In the genomic region with DNA sequence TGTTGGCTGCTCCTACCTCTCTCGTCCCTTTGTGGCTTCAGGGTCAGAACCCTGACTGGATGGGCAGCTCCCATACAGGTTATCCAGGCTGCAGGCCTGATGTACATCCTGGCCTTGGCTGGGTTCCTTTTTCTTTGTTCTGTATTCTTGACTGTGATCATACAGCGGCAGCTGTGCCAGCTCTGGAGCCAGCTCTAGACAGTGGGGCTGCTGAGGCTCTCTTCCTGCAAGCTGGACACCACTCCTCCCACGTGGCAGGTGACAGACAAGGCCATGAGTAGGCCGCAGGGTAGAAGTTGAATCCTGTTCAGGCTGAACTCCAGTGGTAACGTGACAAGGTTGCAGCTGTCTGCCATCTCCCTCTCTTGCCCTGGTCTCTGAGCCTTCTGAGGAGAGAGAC, we compare ENCODE assay signal across 24 mouse cellular contexts.
DNase-seq lines count a peak whose midpoint lies in the region; ATAC-seq and TF ChIP-seq lines count a peak whose summit lies in the region.
"Had no signal": no experiment of that assay in that cellular context is flagged by ENCODE, and none has a peak within 500 bp of the region (broad histone marks: within the 10 kb centered on the region; RNA-seq: fewer than 3 reads in every experiment).

No protein-coding gene starts in this region.

- no peak for TF ChIP-seq CTCF in hindbrain, postnatal 0 days (IDR thresholded peaks at IDR 0.05; ENCODE audit: low read depth)
- TF ChIP-seq CTCF in layer of hippocampus, adult 2 months (conservative IDR thresholded peaks at IDR 0.05): no peak

- ATAC-seq in hindbrain, postnatal 0 days: no peak
- ATAC-seq in hindbrain, embryonic 14.5 days (ENCODE audit: low FRiP score): no peak
- ATAC-seq: forebrain, embryonic 16.5 days; Patski had no signal

- DNase-seq in cerebellum, adult 9-10 months: peak; percentile 14
- no peak for DNase-seq in cerebellum, adult 8-10 months
- peak; percentile 18 for DNase-seq in hindbrain, postnatal 0 days (ENCODE audit: low spot score)
- no peak for DNase-seq in hindbrain, embryonic 14.5 days (ENCODE audit: low spot score)
- peak; percentile 16 for DNase-seq in adrenal gland, postnatal 25 days
- DNase-seq in cerebellum, postnatal 25 days: peak; percentile 13
- no peak for DNase-seq in layer of hippocampus, adult 2 months (ENCODE audit: low spot score in 2 of 2)
- DNase-seq: B cell, adult 2 months; gastrocnemius, postnatal 10 days; heart, adult 11 months; kidney, adult 2 months; lung, postnatal 10 days; right cerebral cortex, adult 18-20 months; thymus, adult 2 months had no signal

- H3K4me3 ChIP-seq in hindbrain, postnatal 0 days (ENCODE audit: low read length): no peak overlapping the region
- no peak overlapping the region for H3K4me3 ChIP-seq in hindbrain, embryonic 14.5 days (replicated peaks; ENCODE audit: low read length)
- no peak overlapping the region for H3K4me3 ChIP-seq in layer of hippocampus, adult 2 months
- H3K4me3 ChIP-seq: embryonic facial prominence, embryonic 15.5 days; left cerebral cortex, adult 2 months; neural tube, embryonic 15.5 days had no signal

- no peaks in the 10 kb centered on the region for H3K9me3 ChIP-seq in hindbrain, postnatal 0 days (ENCODE audit: low read length)
- H3K9me3 ChIP-seq in hindbrain, embryonic 14.5 days (ENCODE audit: control insufficient read depth, low read length): no peaks in the 10 kb centered on the region
- H3K9me3 ChIP-seq: embryonic facial prominence, embryonic 15.5 days; G1E; neural tube, embryonic 15.5 days had no signal

- H3K4me1 ChIP-seq in hindbrain, postnatal 0 days (ENCODE audit: insufficient read depth, low read length): peaks cover 29% of the 10 kb centered on the region
- peaks cover 17% of the 10 kb centered on the region for H3K4me1 ChIP-seq in hindbrain, embryonic 14.5 days (replicated peaks; ENCODE audit: control insufficient read depth, insufficient read depth, low read length)

- 0 out of 2 replicates have a peak overlapping the region, but pooled peaks have one; percentile 10 for H3K9ac ChIP-seq in hindbrain, postnatal 0 days (replicated peaks; ENCODE audit: low read length)
- no peak overlapping the region for H3K9ac ChIP-seq in hindbrain, embryonic 14.5 days
- H3K9ac ChIP-seq: embryonic facial prominence, embryonic 15.5 days; neural tube, embryonic 15.5 days had no signal

- H3K27me3 ChIP-seq in hindbrain, postnatal 0 days (ENCODE audit: insufficient read depth, low read length): 0 out of 2 replicates have a peak, but pooled peaks cover 7% of the 10 kb centered on the region
- H3K27me3 ChIP-seq in hindbrain, embryonic 14.5 days (ENCODE audit: control insufficient read depth, insufficient read depth, low read length): peaks cover 27% of the 10 kb centered on the region

- WGBS in hindbrain, postnatal 0 days: 50% methylated on average over 5 of the region's 5 CpGs
- WGBS in hindbrain, embryonic 14.5 days: 60% methylated on average over 5 of the region's 5 CpGs

- H3K36me3 ChIP-seq in hindbrain, postnatal 0 days (ENCODE audit: insufficient read depth, low read length): no peaks in the 10 kb centered on the region
- H3K36me3 ChIP-seq in hindbrain, embryonic 14.5 days (replicated peaks; ENCODE audit: control insufficient read depth, insufficient read depth): no peaks in the 10 kb centered on the region
- H3K36me3 ChIP-seq: embryonic facial prominence, embryonic 15.5 days; G1E; neural tube, embryonic 15.5 days had no signal

- H3K27ac ChIP-seq in hindbrain, postnatal 0 days: no peak overlapping the region
- H3K27ac ChIP-seq in hindbrain, embryonic 14.5 days: no peak overlapping the region
- no peak overlapping the region for H3K27ac ChIP-seq in layer of hippocampus, adult 2 months
- H3K27ac ChIP-seq: embryonic facial prominence, embryonic 15.5 days; kidney, postnatal 0 days; left cerebral cortex, adult 2 months; neural tube, embryonic 15.5 days; stomach, postnatal 0 days had no signal

- no peak overlapping the region for H3K4me2 ChIP-seq in hindbrain, postnatal 0 days (ENCODE audit: low read depth, low read length)
- no peak overlapping the region for H3K4me2 ChIP-seq in hindbrain, embryonic 14.5 days (replicated peaks)
- H3K4me2 ChIP-seq: embryonic facial prominence, embryonic 15.5 days; heart, embryonic 11.5 days; midbrain, embryonic 11.5 days; neural tube, embryonic 15.5 days had no signal

Comparison
In these comparisons a context has a peak if more than half of its experiments do, and no peak if none do; other contexts are left out.
1. DNase-seq: peak in cerebellum, adult 9-10 months (single experiment), hindbrain, postnatal 0 days (single experiment), adrenal gland, postnatal 25 days (single experiment) and cerebellum, postnatal 25 days (2 of 2); none in cerebellum, adult 8-10 months (single experiment), hindbrain, embryonic 14.5 days (single experiment) and layer of hippocampus, adult 2 months (0 of 2).